Mouse (Mus musculus): ENCODE data around the gene Tnfrsf23. TPM values are rescaled to one million over a fixed set of nuclear protein-coding genes. Genes with fewer than 3 reads are reported as not detected.

Tnfrsf23 gene
- polyA plus RNA-seq, 1 experiment from 2014 or later: 2.2 TPM

DNA sequence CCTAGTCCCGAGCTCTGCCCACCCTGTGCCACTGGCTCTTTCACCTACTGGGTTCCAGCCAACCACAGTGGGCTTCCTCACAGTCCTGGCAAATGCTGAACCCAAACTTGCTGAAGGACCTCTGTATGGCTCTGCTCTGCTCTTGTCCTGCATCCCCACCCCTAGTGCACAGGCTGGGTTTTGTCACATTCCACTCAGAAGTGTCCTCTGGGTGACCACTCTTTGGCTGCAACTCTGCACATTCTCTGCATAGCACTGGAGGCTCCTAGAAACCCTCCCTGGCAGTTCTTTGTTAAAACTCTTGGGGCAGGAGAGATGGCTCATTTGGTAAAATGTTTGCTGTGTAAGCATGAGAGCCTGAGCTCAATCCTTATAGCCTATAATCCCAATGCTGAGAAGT is 32.1 kb upstream of the Tnfrsf23 start:
- peaks cover 15% of the 10 kb centered on the region for H3K4me1 ChIP-seq (replicated peaks; ENCODE audit: insufficient read depth, low read length)
- H3K4me2 ChIP-seq (ENCODE audit: low read length): no peak overlapping the region
- H3K27me3 ChIP-seq (ENCODE audit: insufficient read depth, low read length): no peaks in the 10 kb centered on the region
- ATAC-seq (replicated peaks; ENCODE audit: low FRiP score, low read depth) (peak; percentile 74; the same call in 1 of the 2 replicates), DNase-seq (ENCODE audit: low spot score) (peak; percentile 88)
- no peak overlapping the region for H3K4me3 ChIP-seq (replicated peaks; ENCODE audit: low read depth, low read length)
- no peak overlapping the region for H3K9ac ChIP-seq (ENCODE audit: low read depth, low read length)
- TF ChIP-seq CTCF (IDR thresholded peaks at IDR 0.05; ENCODE audit: low read depth): 0 out of 2 replicates have a peak, but pooled peaks have one; percentile 24
- peaks cover 13% of the 10 kb centered on the region for H3K36me3 ChIP-seq (ENCODE audit: insufficient read depth, low read length)
- H3K9me3 ChIP-seq (replicated peaks; ENCODE audit: low read length): no peaks in the 10 kb centered on the region
- 69% methylated on average over 1 of the region's 1 CpGs for WGBS
- H3K27ac ChIP-seq: no peak overlapping the region; the same call in 1 of the 2 replicates

GRCm38 (mm10) chr7:143713421-143713820 is 27.7 kb upstream of the Tnfrsf23 start:
- Histone ChIP-seq H3K4me2 (ENCODE audit: low read length) (no peak overlapping the region), H3K27me3 (ENCODE audit: insufficient read depth, low read length) (no peaks in the 10 kb centered on the region), H3K9me3 (replicated peaks; ENCODE audit: low read length) (no peaks in the 10 kb centered on the region), H3K27ac (no peak overlapping the region), H3K36me3 (ENCODE audit: insufficient read depth, low read length) (peaks cover 32% of the 10 kb centered on the region), H3K4me1 (replicated peaks; ENCODE audit: insufficient read depth, low read length) (peaks cover 11% of the 10 kb centered on the region), H3K4me3 (replicated peaks; ENCODE audit: low read depth, low read length) (no peak overlapping the region), H3K9ac (ENCODE audit: low read depth, low read length) (no peak overlapping the region)
- 59% methylated on average over 4 of the region's 4 CpGs for WGBS
- DNase-seq (ENCODE audit: low spot score): peak; percentile 13
- ATAC-seq (replicated peaks; ENCODE audit: low FRiP score, low read depth): no peak
- TF ChIP-seq CTCF (IDR thresholded peaks at IDR 0.05; ENCODE audit: low read depth): no peak

DNA sequence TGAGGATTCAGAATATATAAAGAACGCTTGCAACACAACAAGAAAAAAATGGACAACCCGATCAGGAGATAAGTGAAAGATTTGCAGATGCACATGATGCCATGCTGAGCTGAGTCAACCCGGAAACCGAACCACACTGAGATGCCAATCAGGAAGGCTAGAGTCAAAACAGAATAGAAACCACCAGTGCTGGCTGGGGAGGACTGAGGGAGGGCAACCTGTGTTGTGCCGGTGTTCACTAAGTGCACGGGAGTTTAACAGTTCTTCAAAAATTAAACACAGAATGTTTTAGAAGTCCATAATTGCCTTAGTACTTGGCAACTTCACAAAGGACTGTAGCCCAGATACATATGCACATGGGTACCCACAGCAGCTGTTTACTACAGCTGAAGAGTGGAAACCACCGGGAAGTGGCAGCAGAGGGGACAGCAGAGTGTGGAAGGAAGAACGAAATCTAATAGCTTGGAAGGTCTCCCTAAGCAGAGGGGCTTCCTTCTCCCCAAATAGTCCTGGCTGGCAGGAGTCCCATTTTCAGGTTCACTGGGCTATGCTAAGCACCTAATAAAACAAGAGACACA is 27.2 kb upstream of the Tnfrsf23 start:
- no peaks in the 10 kb centered on the region for H3K9me3 ChIP-seq (replicated peaks; ENCODE audit: low read length)
- H3K36me3 ChIP-seq (ENCODE audit: insufficient read depth, low read length): peaks cover 32% of the 10 kb centered on the region
- DNase-seq (ENCODE audit: low spot score): peak; percentile 19
- 0 out of 2 replicates have a peak, but pooled peaks cover 8% of the 10 kb centered on the region for H3K4me1 ChIP-seq (replicated peaks; ENCODE audit: insufficient read depth, low read length)
- no peak overlapping the region for H3K4me3 ChIP-seq (replicated peaks; ENCODE audit: low read depth, low read length)
- TF ChIP-seq CTCF (IDR thresholded peaks at IDR 0.05; ENCODE audit: low read depth): no peak
- no peak overlapping the region for H3K9ac ChIP-seq (ENCODE audit: low read depth, low read length)
- 79% methylated on average over 8 of the region's 8 CpGs for WGBS
- no peaks in the 10 kb centered on the region for H3K27me3 ChIP-seq (ENCODE audit: insufficient read depth, low read length)
- no peak overlapping the region; the same call in 1 of the 2 replicates for H3K27ac ChIP-seq
- no peak overlapping the region for H3K4me2 ChIP-seq (ENCODE audit: low read length)
- ATAC-seq (replicated peaks; ENCODE audit: low FRiP score, low read depth): no peak

GRCm38 (mm10) chr7:143712023-143712422 is 26.4 kb upstream of the Tnfrsf23 start:
- TF ChIP-seq CTCF (IDR thresholded peaks at IDR 0.05; ENCODE audit: low read depth): no peak
- peak; percentile 25 for DNase-seq (ENCODE audit: low spot score)
- ATAC-seq (replicated peaks; ENCODE audit: low FRiP score, low read depth): no peak
- H3K4me2 ChIP-seq (ENCODE audit: low read length): no peak overlapping the region
- no peak overlapping the region for H3K4me3 ChIP-seq (replicated peaks; ENCODE audit: low read depth, low read length)
- H3K9ac ChIP-seq (ENCODE audit: low read depth, low read length): no peak overlapping the region
- WGBS: 52% methylated on average over 4 of the region's 4 CpGs
- H3K4me1 ChIP-seq (replicated peaks; ENCODE audit: insufficient read depth, low read length): 0 out of 2 replicates have a peak, but pooled peaks cover 8% of the 10 kb centered on the region
- no peaks in the 10 kb centered on the region for H3K9me3 ChIP-seq (replicated peaks; ENCODE audit: low read length)
- peaks cover 32% of the 10 kb centered on the region for H3K36me3 ChIP-seq (ENCODE audit: insufficient read depth, low read length)
- H3K27ac ChIP-seq: 0 out of 2 replicates have a peak overlapping the region, but pooled peaks have one; percentile 1
- H3K27me3 ChIP-seq (ENCODE audit: insufficient read depth, low read length): no peaks in the 10 kb centered on the region

DNA sequence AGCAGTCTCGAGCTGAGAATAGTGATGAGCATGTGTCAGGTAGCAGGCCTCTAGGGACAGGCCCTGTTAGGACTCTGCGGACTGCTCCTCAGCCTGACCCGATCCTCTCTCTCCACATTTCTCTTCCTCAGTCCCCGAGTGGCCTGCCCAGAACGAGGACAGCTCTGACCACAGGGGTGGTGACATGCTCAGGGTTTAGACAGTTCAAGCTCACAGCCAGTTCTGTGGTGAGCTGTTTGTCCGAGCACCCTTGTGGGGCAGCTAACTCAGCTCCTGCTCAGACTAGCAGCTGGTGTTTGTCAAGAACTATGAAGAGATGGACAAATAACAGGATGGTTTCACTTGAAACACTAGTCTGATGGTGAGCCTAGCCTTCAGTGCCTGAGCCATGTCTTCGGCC is 25.7 kb upstream of the Tnfrsf23 start:
- H3K27ac ChIP-seq: 0 out of 2 replicates have a peak overlapping the region, but pooled peaks have one; percentile 1
- 0 out of 2 replicates have a peak, but pooled peaks cover 8% of the 10 kb centered on the region for H3K4me1 ChIP-seq (replicated peaks; ENCODE audit: insufficient read depth, low read length)
- ATAC-seq (replicated peaks; ENCODE audit: low FRiP score, low read depth): no peak

GRCm38 (mm10) chr7:143709395-143709794 is 23.7 kb upstream of the Tnfrsf23 start:
- no peak overlapping the region for H3K27ac ChIP-seq
- ATAC-seq (replicated peaks; ENCODE audit: low FRiP score, low read depth): no peak
- DNase-seq (ENCODE audit: low spot score): no peak
- H3K9me3 ChIP-seq (replicated peaks; ENCODE audit: low read length): no peaks in the 10 kb centered on the region
- H3K4me1 ChIP-seq (replicated peaks; ENCODE audit: insufficient read depth, low read length): 0 out of 2 replicates have a peak, but pooled peaks cover 8% of the 10 kb centered on the region
- H3K4me3 ChIP-seq (replicated peaks; ENCODE audit: low read depth, low read length): no peak overlapping the region
- 85% methylated on average over 7 of the region's 7 CpGs for WGBS
- H3K27me3 ChIP-seq (ENCODE audit: insufficient read depth, low read length): no peaks in the 10 kb centered on the region
- peaks cover 41% of the 10 kb centered on the region for H3K36me3 ChIP-seq (ENCODE audit: insufficient read depth, low read length)
- no peak for TF ChIP-seq CTCF (IDR thresholded peaks at IDR 0.05; ENCODE audit: low read depth)
- H3K4me2 ChIP-seq (ENCODE audit: low read length): no peak overlapping the region
- H3K9ac ChIP-seq (ENCODE audit: low read depth, low read length): no peak overlapping the region

More for the DNA sequence above, 25.7 kb upstream of the Tnfrsf23 start:
- WGBS: 79% methylated on average over 7 of the region's 7 CpGs
- no peak for DNase-seq (ENCODE audit: low spot score)
- Histone ChIP-seq H3K4me3 (replicated peaks; ENCODE audit: low read depth, low read length) (no peak overlapping the region), H3K9ac (ENCODE audit: low read depth, low read length) (no peak overlapping the region), H3K9me3 (replicated peaks; ENCODE audit: low read length) (no peaks in the 10 kb centered on the region), H3K36me3 (ENCODE audit: insufficient read depth, low read length) (peaks cover 32% of the 10 kb centered on the region), H3K27me3 (ENCODE audit: insufficient read depth, low read length) (no peaks in the 10 kb centered on the region), H3K4me2 (ENCODE audit: low read length) (no peak overlapping the region)
- TF ChIP-seq CTCF (IDR thresholded peaks at IDR 0.05; ENCODE audit: low read depth): no peak

Measured in kidney, postnatal 0 days (tissue).